Mouse (Mus musculus) heart, adult 11 months (tissue): ENCODE measurements around the gene Orc4.
"Not testable (repeated sequence)": the region's sequence is repeated elsewhere in the genome, so short reads cannot be mapped to it uniquely, and the experiment has no call there.

Source experiments
- DNase-seq: peaks from one replicate; pipeline ENCODE4 v3.0.0; 2022

Orc4 gene

GRCm38 (mm10) chr2:48950252-48950315 lies at the start of gene Orc4:
TSS of gene Orc4 (minus strand) at chr2:48950277.
- DNase-seq, result no peak

DNA sequence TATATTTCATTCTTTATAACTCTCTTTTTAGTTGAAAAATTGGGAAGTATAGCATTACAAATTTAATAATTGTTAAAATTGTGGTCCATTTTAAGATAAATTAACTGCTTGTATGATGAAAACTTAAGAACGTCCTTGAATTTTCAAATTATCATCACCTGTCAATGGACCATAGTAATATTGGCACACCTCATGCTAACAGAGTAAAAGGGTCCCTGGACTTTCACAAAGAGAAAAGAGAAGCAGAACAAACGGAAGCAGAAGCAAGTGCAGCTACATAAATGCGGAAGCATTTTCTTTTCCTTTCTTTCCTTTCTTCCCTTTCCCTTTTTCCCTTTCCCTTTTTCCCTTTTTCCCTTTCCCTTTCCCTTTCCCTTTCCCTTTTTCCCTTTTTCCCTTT lies 40.2 kb upstream of the Orc4 start:
- DNase-seq, result no peak

DNA sequence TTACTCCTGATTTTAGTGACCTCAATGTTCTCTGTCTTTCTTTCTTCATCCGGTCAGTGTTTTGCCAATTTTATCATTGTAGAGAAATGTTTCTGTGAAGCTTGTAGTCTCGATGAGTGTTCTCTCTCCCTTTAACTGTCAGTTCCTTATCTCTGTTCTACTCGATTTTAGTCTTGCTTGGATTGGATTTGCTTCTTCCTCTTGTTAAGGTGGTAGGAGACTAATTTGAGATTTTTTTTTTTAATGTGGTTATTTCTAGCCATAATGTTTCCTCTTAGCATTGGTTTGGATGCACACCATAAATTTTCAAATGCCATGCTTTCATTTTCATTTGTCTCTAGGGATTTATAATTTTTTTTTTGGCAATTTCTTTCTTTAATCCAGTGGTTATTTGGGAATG lies 28.8 kb upstream of the Orc4 start:
- DNase-seq, result no peak

GRCm38 (mm10) chr2:48956591-48956990 lies 6.5 kb upstream of the Orc4 start:
- no peak for DNase-seq

GRCm38 (mm10) chr2:48950316-48950880 lies 321 bp upstream of the Orc4 start:
- no peak for DNase-seq

- DNase-seq, result peak; percentile 96
Measured at GRCm38 (mm10) chr2:48949743-48950251, 280 bp downstream of the Orc4 start.

DNA sequence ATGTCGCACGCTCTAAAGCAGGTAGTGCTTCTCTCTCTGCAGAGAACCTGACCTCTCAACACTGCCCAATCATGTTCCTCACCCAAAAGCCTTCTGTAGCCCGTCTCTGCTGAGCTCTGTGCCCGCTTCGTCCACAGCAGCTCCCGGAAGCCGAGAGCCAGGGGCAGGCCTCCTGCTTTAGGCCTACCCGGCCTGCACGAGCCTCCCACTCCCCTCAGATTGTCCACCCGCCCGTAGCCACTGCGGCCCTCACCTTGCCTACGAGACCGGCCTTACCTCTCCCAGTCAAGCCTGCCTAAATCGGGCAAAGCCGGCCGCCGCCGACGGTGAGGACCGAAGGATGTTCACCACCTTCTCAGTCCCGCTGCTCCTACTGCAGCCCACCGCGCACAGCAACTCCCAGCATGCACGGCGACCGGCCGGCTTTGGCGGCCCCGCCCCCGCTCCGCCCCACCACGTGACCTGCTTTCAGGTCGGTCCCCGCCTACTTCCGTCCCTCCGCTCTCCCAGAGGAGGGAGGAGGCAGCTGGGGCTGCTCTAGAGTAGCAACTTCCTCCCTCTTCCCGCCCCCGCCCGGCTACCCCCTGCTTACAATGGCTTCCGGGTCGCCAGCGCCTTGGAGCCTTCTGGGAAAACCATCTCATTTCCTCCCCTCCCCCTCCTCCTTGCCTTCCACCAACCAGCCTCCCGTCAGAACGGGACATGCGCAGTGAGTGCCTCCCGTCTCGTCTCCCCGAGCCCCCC lies 1.1 kb downstream of the Orc4 start, which contains the start of gene Mbd5:
Gene Mbd5, plus strand, starts transcription at position 668 of the 744 bp plus-strand sequence.
- peak; percentile 100 for DNase-seq

DNA sequence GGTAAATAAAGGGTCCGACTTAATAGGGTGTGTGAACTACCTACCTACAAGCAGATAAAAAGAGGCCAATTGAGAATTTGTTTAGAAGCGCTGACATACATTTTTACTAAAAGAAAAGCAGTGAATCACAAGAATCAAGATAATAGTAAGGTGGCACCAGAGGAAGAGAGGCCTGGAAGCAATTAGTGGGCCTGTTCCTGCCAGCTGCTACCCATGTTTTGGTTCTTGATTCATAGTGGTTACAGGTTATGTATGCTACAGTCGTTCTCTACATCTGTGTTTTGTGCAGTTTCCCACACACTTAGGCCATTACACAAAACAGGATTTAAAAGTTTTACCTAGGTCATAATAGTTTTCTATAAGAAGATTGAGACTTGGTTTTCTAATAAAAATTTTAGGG lies 2.3 kb downstream of the Orc4 start:
- DNase-seq, result no peak

DNA sequence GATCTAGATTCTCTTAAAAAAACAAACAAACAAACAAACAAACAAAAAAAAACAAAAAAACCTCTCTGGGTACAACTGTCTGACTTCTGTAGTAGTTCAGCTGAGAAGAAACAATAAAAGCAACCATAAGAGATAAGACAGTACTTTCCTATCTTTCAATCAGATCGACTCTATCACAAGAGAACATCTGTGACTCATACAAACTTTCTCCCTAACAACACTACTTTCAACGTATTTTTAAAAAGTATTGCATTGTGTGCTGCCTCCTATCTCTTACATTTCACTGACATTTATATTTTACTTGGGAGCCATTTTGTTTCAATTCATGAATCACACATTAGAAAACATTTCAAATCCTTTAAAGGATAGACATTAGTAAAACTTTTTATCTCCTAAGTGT lies 15.0 kb downstream of the Orc4 start:
- DNase-seq, result no peak

DNA sequence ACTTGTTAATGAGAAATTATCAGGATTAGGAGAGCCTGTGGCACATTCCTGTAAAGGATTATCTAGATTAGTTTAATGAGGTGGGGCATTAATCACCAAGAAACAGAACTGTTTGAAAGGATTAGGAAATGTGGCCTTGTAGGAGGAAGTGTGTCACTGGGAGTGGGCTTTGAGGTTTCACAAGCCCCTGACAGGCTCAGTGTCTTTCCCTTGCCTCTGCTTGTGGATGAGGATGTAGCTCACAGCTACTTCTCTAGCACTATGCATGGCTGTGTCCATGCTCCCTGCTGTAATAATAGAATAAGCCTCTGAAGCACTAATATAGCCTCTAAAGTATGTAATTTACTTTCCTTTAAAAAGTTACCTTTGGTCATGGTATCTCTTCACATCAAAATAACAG lies 34.2 kb downstream of the Orc4 start:
- no peak for DNase-seq

DNA sequence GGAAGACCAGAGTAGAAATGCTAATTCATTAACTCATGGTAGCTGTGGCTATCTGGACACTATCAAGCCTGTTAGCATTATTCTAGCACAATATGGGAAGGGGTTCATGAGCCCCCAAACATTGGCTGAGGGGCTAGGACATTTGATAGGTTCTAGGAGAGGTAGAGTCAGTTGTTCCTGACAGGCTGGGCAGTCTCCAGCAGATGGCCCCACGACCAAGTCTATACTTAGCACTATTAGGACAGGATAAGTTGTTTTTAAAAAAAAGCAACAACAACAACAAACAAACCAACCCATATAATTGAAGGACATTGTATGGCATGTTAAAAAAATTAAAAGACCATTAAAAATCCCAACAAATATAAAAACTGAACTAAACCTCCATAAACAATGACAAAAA lies 35.9 kb downstream of the Orc4 start:
- DNase-seq, result no peak

DNA sequence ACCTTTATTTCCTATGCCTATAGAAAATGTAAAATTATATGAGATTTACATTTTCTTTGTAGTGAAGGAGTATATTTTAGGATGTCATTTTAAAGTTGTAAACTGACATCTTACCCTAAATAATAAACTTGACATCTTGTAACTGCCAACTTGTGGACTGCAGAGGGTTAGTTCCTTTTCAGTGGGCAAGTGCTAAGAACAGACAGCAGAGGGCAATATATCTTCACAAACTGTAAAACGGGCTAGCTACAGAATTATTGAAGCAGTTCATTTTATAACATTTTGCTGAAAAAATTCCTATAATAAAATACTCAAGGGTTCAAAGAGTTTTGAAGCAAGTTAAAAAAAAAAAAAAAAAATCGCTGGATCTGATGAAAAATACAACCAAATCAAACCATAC lies 41.2 kb downstream of the Orc4 start:
- DNase-seq, result no peak

DNA sequence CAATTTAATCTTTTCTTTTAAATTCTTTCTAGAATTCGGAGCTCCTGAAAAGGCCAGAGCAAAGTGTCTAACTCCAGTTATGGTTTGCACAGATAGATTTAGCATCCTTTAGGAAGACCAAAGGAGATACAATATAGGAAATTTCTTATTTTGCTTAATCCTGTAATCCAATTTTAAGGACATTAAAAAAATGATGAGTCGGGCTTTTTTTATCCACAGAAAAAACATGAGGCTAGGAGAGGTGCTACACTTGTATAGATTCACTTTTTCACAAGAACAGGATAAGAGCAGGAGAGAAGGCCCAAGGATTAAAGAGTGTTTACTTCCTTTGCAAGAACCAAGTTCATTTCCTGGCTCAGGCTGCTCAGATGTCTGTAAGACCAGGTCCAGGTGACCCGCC lies 54.9 kb downstream of the Orc4 start:
- DNase-seq, result no peak

DNA sequence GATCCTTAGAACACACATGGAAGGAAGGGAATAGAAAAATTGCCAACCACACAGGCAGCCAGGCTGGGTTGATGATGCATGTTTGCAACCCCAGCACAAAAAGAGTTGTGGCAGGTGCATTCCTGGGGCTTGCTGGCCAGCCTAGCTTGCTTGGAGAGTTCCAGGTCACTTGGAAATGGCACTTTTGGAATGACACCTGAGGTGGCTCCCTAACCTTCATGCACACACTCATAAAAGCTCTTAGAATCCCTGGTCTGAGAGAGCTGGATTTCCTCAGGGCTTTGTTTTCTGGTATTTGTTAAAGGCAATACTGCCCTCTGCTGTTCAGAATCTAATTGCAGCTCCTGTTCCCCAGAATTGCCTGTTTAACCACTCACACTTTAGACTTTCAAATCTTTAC lies 64.1 kb downstream of the Orc4 start:
- peak; percentile 86 for DNase-seq

DNA sequence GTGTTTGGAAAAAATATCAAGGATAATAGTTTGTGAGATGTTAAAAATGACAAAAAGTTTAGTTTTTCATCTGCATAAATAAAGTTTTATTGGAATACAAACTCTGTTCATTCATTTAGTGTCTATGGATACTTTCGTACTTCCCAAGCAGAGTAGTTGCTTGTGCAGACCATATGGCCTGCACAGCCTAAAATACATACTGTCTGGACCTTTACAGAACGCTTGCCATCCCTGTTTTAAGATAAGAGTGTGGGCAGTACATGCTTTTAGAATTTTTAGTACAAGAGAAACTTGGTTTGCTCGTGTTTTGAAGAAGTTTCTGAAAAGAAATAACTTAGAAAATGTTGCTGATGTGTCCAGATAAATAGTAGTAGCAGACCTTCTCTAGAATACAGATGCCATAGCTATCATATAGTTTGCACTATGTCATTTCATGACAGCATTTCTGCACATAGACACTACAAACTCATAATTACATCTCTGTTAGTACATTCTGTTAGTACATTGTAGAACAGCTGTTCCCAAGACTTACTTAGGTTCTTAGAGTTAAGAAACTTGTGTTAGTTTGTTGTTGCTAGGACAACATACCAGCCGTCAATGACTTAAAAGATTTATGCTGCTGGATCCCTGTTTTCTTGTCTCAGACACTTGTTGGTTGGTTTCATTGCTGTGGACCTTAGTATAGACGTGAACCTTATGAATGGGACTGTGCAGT lies 81.7 kb downstream of the Orc4 start:
- DNase-seq, result no peak

GRCm38 (mm10) chr2:48865596-48865995 lies 84.5 kb downstream of the Orc4 start:
- DNase-seq, result not testable (repeated sequence)
